In genomic region chr13:104025710-104025995, GRCm38 (mm10) we compare ENCODE assay signal across 11 mouse cellular contexts.
DNase-seq lines count a peak whose midpoint lies in the region; ATAC-seq and TF ChIP-seq lines count a peak whose summit lies in the region.
"Had no signal": no experiment of that assay in that cellular context is flagged by ENCODE, and none has a peak within 500 bp of the region (broad histone marks: within the 10 kb centered on the region; RNA-seq: fewer than 3 reads in every experiment).

No protein-coding gene starts in this region.

- H3K4me3 ChIP-seq in heart, embryonic 14.5 days (ENCODE audit: control insufficient read depth in 1 of 2, insufficient read depth in 1 of 2, low read depth in 1 of 2, low read length in 2 of 2), result no peak overlapping the region
- no peak overlapping the region for H3K4me3 ChIP-seq in heart, embryonic 11.5 days (ENCODE audit: low read depth, low read length)
- peak overlapping the region; percentile 33 for H3K4me3 ChIP-seq in layer of hippocampus, adult 2 months
- no peak overlapping the region for H3K4me3 ChIP-seq in embryonic facial prominence, embryonic 15.5 days (replicated peaks)
- no peak overlapping the region for H3K4me3 ChIP-seq in neural tube, embryonic 15.5 days (replicated peaks)

- peaks cover 0 to 7% of the 10 kb centered on the region in 2 experiments; a peak in 1 of 4 replicates for H3K4me1 ChIP-seq in heart, embryonic 14.5 days (ENCODE audit: control insufficient read depth in 2 of 2, insufficient read depth in 2 of 2, low read length in 2 of 2)
- H3K4me1 ChIP-seq in heart, embryonic 11.5 days (ENCODE audit: control insufficient read depth, insufficient read depth, low read length), result no peaks in the 10 kb centered on the region; the same call in 1 of the 2 replicates
- H3K4me1 ChIP-seq in embryonic facial prominence, embryonic 15.5 days, result peaks cover 29% of the 10 kb centered on the region
- H3K4me1 ChIP-seq in neural tube, embryonic 15.5 days, result peaks cover 9% of the 10 kb centered on the region; the same call in 1 of the 2 replicates

- no peaks in the 10 kb centered on the region for H3K9me3 ChIP-seq in heart, embryonic 14.5 days (ENCODE audit: control insufficient read depth, low read length)
- no peaks in the 10 kb centered on the region for H3K9me3 ChIP-seq in heart, embryonic 11.5 days (replicated peaks; ENCODE audit: control insufficient read depth, low read length)
- H3K9me3 ChIP-seq in embryonic facial prominence, embryonic 15.5 days (replicated peaks), result no peaks in the 10 kb centered on the region
- H3K9me3 ChIP-seq in neural tube, embryonic 15.5 days (replicated peaks), result no peaks in the 10 kb centered on the region

- ATAC-seq in heart, embryonic 14.5 days (ENCODE audit: insufficient number of reproducible peaks, insufficient read depth, low FRiP score, low read depth), result no peak
- no peak for ATAC-seq in heart, embryonic 11.5 days (replicated peaks; ENCODE audit: insufficient number of reproducible peaks, low FRiP score, low TSS enrichment)
- ATAC-seq in embryonic facial prominence, embryonic 15.5 days (ENCODE audit: insufficient number of reproducible peaks, low FRiP score, low TSS enrichment, low read depth), result no peak
- no peak for ATAC-seq in neural tube, embryonic 15.5 days (ENCODE audit: low FRiP score)
- ATAC-seq in erythroid progenitor cell, adult 5-6 weeks (replicated peaks; ENCODE audit: low FRiP score, poor library complexity, severe bottlenecking), result no peak
- ATAC-seq: CD4-positive, CD25-positive, alpha-beta regulatory T cell, adult 4 months had no signal

- TF ChIP-seq CTCF in layer of hippocampus, adult 2 months (conservative IDR thresholded peaks at IDR 0.05), result no peak

- WGBS in heart, embryonic 14.5 days, result 63% methylated on average over 6 of the region's 6 CpGs
- WGBS in heart, embryonic 11.5 days (ENCODE audit: insufficient replicate concordance), result 69% methylated on average over 6 of the region's 6 CpGs
- WGBS in embryonic facial prominence, embryonic 15.5 days, result 27% methylated on average over 6 of the region's 6 CpGs
- WGBS in neural tube, embryonic 15.5 days, result 69% methylated on average over 6 of the region's 6 CpGs

- H3K36me3 ChIP-seq in heart, embryonic 14.5 days (ENCODE audit: control insufficient read depth, insufficient read depth, low read length), result no peaks in the 10 kb centered on the region
- H3K36me3 ChIP-seq in heart, embryonic 11.5 days (ENCODE audit: control insufficient read depth, insufficient read depth, low read length), result no peaks in the 10 kb centered on the region
- H3K36me3 ChIP-seq in embryonic facial prominence, embryonic 15.5 days, result no peaks in the 10 kb centered on the region
- peaks cover 18% of the 10 kb centered on the region for H3K36me3 ChIP-seq in neural tube, embryonic 15.5 days

- no peak overlapping the region for H3K9ac ChIP-seq in heart, embryonic 14.5 days (ENCODE audit: low read length)
- no peak overlapping the region for H3K9ac ChIP-seq in heart, embryonic 11.5 days (ENCODE audit: low read depth, low read length)
- H3K9ac ChIP-seq in embryonic facial prominence, embryonic 15.5 days, result no peak overlapping the region
- H3K9ac ChIP-seq in neural tube, embryonic 15.5 days (replicated peaks), result no peak overlapping the region

- peak overlapping the region; percentile 8; the same call in 1 of the 2 replicates for H3K4me2 ChIP-seq in heart, embryonic 14.5 days (ENCODE audit: low read length)
- no peak overlapping the region for H3K4me2 ChIP-seq in heart, embryonic 11.5 days
- H3K4me2 ChIP-seq in embryonic facial prominence, embryonic 15.5 days (replicated peaks), result peak overlapping the region; percentile 34
- no peak overlapping the region for H3K4me2 ChIP-seq in neural tube, embryonic 15.5 days

- no peak for DNase-seq in layer of hippocampus, adult 2 months (ENCODE audit: low spot score in 2 of 2)
- no peak for DNase-seq in layer of hippocampus, postnatal 25 days (ENCODE audit: extremely low spot score in 1 of 2, low spot score in 1 of 2)
- no peak for DNase-seq in thymus, adult 18-20 months
- DNase-seq: adrenal gland, postnatal 25 days; cerebellum, adult 8-10 months had no signal

- no peaks in the 10 kb centered on the region for H3K27me3 ChIP-seq in heart, embryonic 14.5 days (ENCODE audit: control insufficient read depth, insufficient read depth, low read length)
- no peaks in the 10 kb centered on the region for H3K27me3 ChIP-seq in heart, embryonic 11.5 days (ENCODE audit: control insufficient read depth, insufficient read depth, low read length)
- H3K27me3 ChIP-seq in embryonic facial prominence, embryonic 15.5 days, result no peaks in the 10 kb centered on the region
- no peaks in the 10 kb centered on the region; the same call in 1 of the 2 replicates for H3K27me3 ChIP-seq in neural tube, embryonic 15.5 days (replicated peaks)

- H3K27ac ChIP-seq in heart, embryonic 14.5 days (replicated peaks in 1 of 2; ENCODE audit: control insufficient read depth in 1 of 2, insufficient read depth in 1 of 2, low read depth in 2 of 2, low read length in 2 of 2), result peak overlapping the region in 1 of 2 experiments; percentile 46; a peak in 3 of 4 replicates
- H3K27ac ChIP-seq in heart, embryonic 11.5 days (ENCODE audit: low read depth, low read length), result no peak overlapping the region
- peak overlapping the region; percentile 77 for H3K27ac ChIP-seq in layer of hippocampus, adult 2 months
- H3K27ac ChIP-seq in embryonic facial prominence, embryonic 15.5 days (replicated peaks), result peak overlapping the region; percentile 84
- peak overlapping the region; percentile 65; the same call in 1 of the 2 replicates for H3K27ac ChIP-seq in neural tube, embryonic 15.5 days (replicated peaks)

Comparison
In these comparisons a context has a peak if more than half of its experiments do, and no peak if none do; other contexts are left out.
1. H3K4me2 ChIP-seq: peak in heart, embryonic 14.5 days (single experiment) and embryonic facial prominence, embryonic 15.5 days (single experiment); none in heart, embryonic 11.5 days (single experiment) and neural tube, embryonic 15.5 days (single experiment).